Mouse (Mus musculus) fat pad, adult 2 months (tissue): Measurements from ENCODE around the gene Commd9.

Source experiments
- DNase-seq: peaks from one replicate; pipeline ENCODE4 v3.0.0-alpha.2; 2011; ENCODE audit warnings: low read depth, low spot score; ENCODE audit errors: extremely low read depth

Commd9 gene

DNA sequence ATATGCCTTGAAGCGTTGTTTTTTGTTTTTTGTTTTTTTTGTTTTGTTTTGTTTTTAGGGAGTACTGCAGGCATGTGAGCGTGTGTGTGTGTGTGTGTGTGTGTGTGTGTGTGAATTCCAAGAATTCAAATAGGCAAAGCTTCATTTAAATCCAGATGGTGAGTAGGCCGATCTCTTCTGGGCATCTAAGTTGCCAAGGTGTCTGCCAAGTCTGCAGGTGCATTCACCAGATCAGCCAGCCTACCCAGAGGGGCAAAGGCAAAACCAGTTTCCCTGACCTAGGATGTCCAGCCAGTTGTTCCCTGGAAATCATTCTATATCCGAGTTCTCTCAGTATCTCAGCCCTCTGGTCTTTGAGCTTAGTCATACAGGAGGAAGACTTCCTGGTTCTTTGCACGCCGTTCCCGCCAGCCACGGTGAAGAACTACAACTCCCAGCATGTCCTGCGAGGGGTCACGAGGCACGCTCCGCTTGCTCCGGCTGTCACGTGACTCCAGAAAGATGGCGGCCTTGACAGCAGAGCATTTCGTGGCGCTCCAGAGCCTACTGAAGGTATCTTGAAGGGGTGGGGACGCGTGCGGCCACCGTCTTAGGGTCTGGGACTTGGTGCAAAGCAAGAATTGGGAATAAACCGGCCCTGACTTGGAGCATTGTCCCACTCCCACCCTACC lies at the start of gene Commd9:
Gene Commd9 (plus strand): TSS at position 480 of the 671 bp plus-strand sequence.
- DNase-seq, result peak; percentile 54

DNA sequence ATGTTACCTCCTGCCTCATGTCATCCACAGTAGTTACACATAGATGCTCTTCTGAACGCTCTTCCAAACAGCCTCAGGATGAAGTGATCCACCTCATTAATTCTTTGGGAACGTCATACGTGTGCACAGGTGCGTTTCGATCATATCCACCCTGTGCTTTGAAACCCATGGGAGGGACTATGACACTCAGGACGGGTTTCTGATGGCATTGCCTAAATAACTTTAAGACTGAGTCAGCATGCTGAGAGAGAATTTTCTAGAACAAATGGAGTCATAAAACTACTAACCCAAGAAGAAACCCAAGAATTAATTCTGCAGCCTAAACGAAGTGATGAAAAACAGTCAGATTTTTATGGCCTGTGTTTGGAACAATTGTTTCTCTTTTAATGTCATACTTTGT lies 43.3 kb upstream of the Commd9 start:
- no peak for DNase-seq

- DNase-seq, result peak; percentile 88
These were observed 31.3 kb upstream of the Commd9 start for GRCm38 (mm10) chr2:101854792-101855191.

DNA sequence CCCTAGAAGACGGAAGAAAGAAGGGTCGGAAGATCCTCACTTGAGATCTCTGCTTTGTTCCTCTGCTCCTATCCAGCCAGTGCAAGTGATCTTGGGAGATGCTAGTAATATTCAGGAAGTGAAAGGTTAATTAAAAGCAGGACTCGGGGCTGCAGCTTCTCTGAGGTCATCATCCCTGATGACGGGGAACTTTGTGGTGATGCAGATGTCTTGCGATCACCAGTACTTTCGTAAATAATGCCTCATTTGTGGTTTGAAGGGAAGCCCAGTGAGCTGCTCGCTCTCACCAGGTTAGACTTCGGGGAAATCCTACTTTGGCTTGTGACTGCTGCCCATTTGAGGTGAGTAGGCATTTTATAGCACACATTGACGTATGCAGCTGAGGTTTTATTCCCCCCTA lies 29.9 kb upstream of the Commd9 start:
- no peak for DNase-seq

DNA sequence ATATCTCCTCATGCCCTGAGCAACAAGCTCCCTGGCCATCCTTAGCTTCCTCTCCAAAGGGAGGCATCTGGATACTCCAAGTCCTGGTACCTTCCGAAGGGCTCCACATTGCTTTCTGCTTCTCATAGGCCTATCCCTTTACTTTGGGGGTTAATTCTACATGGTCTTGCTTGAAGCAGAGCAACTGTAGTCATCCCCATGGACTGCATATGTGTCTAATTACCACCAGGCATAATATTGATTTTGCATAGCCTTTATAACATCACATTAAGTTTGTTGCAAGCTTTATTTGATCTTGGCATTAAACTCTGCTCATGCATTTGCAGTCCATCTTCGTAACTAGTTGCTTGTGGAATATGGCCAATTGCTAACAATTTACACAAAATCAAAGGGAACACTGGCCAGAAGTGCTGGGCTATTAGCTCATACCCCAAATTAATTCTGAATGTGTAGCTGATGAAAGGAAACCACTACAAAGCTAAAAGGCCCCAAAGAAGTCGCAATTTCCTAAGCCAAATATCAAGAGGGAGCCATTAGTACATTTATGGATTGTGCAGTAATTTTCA lies 25.0 kb upstream of the Commd9 start:
- DNase-seq, result no peak

DNA sequence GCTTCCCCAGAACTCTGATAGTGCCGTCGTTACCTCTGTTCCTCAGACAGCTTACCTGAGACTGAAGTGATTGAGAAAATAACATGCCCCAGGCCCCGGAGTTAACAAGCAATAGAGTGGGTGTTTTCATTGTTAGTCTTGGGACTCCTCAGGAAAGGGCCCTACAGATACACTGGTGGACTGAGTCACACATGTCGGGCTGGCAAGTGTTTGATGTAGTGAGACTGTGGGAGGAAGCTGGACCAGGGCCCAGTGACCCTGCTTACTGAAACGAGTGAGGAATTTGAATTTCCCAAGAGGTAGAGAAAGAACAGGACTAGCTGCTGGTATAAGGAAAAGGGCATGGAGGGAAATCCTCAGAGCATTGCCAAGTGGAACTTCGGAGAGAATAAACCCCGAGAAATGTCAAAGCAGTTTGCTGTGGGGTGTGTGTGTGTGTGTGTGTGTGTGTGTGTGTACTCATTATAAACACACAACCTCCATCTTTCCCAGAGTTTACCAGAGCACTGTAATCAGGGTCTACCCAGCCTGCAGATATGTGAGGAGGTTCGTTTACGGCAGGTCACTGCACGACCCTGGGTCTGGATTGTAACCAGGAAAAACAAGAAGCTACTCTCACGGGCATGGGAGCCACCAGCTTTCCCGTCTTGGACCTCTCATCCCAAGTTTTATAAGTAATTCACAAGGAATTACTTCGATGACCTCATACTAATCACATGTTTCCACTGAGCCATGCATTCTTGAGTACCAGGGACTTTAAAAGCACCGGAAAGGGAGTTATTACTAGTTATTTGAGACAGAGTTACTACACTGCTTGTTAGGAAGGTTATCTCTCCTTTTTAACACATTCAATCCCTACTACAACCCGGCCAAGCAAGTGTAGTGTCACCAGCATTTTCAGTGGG lies 23.6 kb upstream of the Commd9 start:
- peak; percentile 99 for DNase-seq

DNA sequence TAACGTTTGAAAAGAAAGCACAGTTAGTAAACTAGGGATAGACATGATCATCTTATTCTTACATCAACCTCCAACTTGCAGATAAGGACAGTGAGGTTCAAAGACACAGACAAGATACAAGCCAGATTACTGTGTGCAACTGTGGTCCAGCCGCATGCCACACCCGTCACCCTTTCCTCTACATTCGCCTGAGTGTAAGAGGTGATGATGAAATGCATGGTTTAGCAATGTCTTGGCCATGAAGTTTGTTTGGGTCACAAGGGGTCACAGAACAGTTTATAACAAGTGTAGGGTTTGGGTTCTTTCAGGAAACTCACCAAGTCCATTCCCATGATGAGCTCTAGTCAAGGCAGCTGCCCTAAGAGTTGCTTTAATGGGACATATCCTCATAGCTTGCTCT lies 17.4 kb upstream of the Commd9 start:
- DNase-seq, result peak; percentile 40

DNA sequence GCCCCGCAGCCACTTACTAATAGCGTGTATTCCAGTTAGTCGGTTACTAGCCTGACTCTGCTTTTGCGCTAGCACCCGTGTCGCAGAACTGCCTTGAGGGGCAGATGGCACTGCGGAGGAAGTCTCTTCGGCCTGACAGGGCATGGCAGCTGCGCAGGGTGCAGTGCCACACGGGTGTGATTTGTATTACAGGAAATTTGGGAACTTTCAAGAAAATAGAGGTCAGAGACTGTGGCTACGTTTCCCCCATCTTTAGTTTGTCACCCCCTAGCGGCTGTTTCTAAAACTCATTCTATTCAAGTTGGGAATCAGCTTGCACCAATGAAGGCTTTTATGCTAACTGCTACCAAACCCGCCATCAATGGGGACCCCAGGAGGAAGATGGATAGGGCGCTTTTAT lies 14.9 kb upstream of the Commd9 start:
- no peak for DNase-seq

- DNase-seq, result no peak
These were observed 4.4 kb upstream of the Commd9 start for GRCm38 (mm10) chr2:101881471-101882162.

DNA sequence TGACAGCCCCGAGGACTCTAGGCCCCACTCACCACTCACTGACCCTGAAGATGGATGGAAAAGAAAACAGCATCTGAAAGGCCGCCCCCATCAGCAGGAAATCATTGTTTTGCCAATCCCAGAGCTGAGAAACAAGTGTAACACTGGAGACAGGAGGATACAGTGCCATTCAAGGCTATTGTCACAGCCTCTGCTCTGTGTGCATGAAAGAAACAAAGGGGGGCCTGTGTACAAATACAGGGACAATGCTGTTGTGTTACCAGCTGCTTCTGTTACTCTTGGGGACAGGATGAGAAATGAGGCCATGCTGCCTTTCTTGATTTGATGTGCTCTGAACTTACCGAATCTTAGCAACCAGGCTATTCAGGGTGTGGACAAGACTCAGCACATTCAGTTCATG lies 3.0 kb upstream of the Commd9 start, which contains the start of gene Prr5l:
Gene Prr5l (minus strand): TSS at position 30 of the 400 bp plus-strand sequence.
- DNase-seq, result no peak

DNA sequence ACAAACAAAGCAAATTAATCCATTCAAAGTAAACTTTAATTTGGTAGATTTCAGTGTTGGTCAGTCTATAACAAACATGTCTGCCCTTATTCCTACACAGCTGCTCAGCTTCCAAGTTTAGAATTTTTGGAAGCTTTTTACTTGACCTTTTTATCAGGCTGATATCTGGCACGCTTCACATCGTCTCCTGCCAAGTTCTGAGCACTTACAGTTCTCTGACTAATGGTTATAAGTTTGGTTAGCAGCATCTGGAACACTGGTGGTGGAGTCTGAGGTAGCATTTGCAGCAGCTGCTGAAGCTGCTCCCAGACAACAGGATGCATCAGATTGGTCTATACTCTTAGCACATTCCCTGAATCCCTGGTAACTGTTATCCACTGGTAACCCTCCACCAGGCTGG lies 1.8 kb upstream of the Commd9 start:
- DNase-seq, result no peak

GRCm38 (mm10) chr2:101888886-101889285 lies 2.8 kb downstream of the Commd9 start:
- no peak for DNase-seq

DNA sequence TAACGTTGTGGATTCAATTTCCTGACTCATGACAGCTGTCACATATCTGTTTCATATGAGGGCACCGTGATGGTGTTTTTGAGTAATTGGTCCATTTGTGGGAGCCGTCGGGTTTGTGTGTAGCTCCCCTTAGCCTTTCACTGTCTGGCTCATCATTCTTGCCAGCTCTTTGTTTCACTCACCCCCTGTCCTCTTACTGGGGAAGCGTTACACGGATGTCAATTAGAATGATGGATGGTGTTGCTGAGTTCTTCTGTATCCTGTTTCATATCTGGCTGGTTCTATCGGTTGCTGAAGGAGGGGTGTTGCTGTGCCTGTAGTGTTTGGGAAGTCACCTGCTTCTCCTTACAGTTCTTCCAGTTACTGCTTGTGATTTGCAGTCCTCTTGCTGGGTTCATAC lies 5.1 kb downstream of the Commd9 start:
- DNase-seq, result no peak

GRCm38 (mm10) chr2:101894126-101894525 lies 8.1 kb downstream of the Commd9 start:
- DNase-seq, result no peak

DNA sequence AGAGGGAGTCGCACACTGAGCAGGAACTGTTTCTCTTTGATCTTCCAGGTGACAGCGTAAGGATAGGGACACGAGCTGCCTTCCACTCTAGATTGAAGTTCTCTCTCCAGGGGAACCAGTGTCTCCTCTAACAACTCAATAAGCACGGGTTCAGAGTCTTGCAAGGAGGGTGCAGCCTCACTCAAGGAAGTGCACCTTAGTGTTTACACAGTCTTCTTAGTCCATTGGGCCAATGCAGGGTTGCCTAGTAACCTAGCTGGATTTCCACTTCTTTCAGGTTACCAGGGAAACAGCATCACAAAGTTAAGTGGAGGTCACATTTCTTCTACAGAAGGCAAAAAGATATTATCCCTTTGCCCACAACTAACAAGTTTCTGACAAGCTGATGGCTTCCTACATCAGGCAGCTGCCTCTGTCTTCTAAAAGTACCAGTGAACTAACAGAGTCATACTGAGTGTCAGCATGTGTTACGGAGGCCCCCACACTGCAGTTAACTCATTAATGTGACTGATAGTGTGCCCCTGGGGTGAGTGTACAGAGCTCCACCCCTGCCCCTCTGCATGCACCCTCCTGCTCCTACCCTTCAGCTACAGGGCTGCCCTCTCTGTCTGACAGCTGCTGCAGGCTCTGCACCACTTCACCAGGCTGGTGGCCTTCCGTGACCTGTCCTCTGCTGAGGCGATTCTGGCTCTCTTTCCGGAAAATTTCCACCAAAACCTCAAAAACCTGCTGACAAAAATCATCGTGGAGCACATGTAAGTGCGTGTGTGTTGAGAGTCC lies 10.6 kb downstream of the Commd9 start:
- DNase-seq, result no peak

DNA sequence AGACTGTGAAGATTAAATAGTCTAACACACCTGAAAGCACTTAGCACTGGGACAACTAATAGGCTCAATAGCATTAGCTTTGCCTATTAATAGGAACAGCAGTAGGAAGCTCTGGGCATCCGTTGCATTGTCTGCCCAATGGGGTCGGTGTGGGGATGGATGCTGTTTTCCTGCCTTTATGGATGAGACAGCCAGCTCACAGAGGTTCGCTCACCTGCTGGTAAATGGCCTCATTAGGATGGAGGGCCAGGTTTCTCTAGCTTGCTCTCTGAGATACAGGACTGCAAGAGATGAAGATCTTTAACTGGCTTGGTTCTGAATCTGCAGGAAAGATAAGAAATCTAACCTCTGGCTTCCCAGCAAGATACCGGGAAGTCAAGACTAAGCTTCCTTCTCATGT lies 16.1 kb downstream of the Commd9 start:
- DNase-seq, result no peak

DNA sequence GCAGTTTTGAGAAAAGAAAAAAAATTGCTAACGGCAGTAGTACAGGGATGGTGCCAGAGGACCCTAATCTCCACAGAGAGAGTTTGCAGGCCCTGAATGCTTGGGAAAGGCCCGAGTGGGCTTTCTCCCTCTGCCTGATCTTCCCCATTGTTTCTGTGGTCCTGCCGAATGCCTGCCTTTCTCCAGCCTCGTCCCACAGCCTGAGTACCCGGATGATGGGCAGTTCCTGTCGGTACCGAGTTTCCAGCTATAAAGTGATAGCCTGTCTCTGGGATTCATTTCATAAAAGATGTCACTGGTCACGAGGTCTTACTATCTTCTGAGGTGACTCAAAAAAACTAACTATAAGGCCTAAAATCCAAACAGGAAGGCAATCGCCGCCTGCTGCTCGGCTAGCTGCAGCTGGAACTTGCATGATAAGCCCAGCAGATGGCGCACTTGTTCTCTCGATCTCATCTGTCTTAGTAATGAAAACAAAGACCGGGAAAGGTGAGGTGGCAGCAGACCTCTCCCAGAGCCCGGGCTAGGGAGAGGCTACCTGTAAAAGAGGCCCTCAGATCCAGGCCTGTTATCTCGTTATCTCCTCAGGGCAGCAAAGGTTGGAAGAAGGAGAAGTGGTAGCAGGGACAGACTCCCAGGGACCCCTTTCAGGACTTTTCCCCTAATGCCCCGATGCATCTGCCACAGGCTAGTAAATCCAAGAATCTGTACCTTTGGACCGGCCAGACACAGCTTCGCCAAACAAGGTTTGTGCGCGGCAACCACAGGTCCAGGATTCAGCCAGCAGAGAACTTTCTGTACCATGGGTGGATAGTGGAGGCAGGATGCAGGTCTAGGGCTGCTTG lies 19.7 kb downstream of the Commd9 start:
- DNase-seq, result no peak

DNA sequence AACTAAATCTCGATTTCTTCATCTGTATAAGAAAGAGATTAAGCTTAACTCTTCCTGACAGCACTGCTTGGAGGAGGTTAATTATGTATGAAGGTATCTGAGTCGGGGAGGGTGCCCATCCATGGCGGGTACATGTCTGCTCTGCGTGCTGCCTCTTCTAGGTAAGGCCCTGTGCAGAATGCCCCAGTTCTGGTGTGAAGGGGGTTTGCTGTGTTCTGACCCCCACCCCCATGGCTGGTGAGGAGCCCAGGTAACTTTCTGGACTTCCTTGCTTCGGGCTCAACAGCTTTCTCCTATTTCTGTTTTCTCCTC lies 20.3 kb downstream of the Commd9 start:
- DNase-seq, result no peak

DNA sequence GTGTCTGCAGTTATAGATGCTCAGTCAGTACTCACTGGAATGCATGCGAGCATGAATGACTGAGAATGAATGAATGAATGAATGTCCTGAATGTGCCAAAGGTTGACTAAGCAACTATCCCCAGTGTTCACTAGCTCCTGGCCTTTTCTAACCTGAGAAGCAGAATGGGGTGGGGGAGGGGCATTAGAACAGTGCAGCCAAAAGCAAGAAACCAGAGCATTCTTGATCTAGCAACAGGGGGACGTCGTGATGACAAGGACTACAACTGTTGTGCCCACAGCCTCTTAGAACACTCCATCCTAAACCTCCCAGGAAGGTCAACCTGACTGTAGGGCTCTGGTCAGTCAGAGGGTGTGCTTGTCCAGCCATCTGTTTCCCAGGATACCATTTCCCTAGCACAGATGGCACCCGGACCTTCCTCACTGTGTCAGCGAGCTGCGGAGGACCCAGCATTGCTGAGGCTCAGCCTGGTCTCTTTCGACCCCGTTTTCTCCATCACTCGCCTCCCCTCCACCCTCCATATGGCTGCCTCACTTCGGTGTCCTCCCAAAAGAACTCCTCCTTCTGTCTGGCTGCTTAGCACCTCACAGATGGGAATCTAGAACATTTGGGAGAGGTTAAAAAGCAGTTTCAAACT lies 21.5 kb downstream of the Commd9 start:
- DNase-seq, result no peak
